7 mouse cellular contexts compared by ENCODE assay signal in the genomic region with DNA sequence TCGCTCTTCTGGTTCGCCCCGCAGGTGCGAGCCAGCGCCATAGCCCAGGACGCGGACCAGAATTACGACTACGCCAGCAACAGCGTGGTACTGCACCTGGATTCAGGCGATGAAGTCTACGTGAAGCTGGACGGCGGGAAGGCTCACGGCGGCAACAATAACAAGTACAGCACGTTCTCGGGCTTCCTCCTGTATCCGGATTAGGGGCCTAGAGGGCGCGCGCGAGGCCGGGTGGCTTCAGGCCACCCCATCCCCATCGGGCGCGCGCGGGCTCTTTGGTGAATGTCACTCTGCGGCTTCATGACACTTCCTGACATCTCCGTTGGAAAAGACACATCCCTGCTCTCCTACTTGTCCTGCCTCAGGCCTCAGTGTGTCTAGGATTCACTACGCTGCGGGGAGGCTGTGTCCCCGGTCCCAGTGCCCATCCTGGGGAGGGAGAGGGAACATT. TPM values are rescaled to one million over a fixed set of nuclear protein-coding genes. Genes with fewer than 3 reads are reported as not detected.
DNase-seq lines count a peak whose midpoint lies in the region; ATAC-seq lines count a peak whose summit lies in the region.

No protein-coding gene starts in this region.

- no peak for ATAC-seq in heart, embryonic 15.5 days (replicated peaks; ENCODE audit: insufficient number of reproducible peaks, insufficient read depth, low FRiP score, low read depth)
- ATAC-seq in limb, embryonic 12.5 days (ENCODE audit: insufficient number of reproducible peaks, insufficient read depth, low FRiP score, low TSS enrichment, low read depth): no peak
- no peak; the same call in 1 of the 2 replicates for ATAC-seq in midbrain, embryonic 16.5 days

- WGBS in heart, embryonic 15.5 days: under 1% methylated on average over 34 of the region's 34 CpGs
- WGBS in limb, embryonic 12.5 days: under 1% methylated on average over 34 of the region's 34 CpGs
- under 1% methylated on average over 34 of the region's 34 CpGs for WGBS in midbrain, embryonic 16.5 days

- no peaks in the 10 kb centered on the region for H3K9me3 ChIP-seq in heart, embryonic 15.5 days (replicated peaks)
- no peaks in the 10 kb centered on the region for H3K9me3 ChIP-seq in limb, embryonic 12.5 days
- H3K9me3 ChIP-seq in midbrain, embryonic 16.5 days (replicated peaks; ENCODE audit: control insufficient read depth, low read length, poor library complexity, severe bottlenecking): no peaks in the 10 kb centered on the region

- peak; percentile 53 for DNase-seq in right cerebral cortex, postnatal 4 days
- DNase-seq in right cerebral cortex, adult 18-20 months: no peak
- DNase-seq in embryo, embryonic 11.5 days (ENCODE audit: low read depth, low spot score): peak; percentile 23
- no peak for DNase-seq in adipocyte (ENCODE audit: low spot score)

- no peaks in the 10 kb centered on the region for H3K36me3 ChIP-seq in heart, embryonic 15.5 days
- no peaks in the 10 kb centered on the region for H3K36me3 ChIP-seq in limb, embryonic 12.5 days
- H3K36me3 ChIP-seq in midbrain, embryonic 16.5 days (ENCODE audit: control insufficient read depth, insufficient read depth, low read length): no peaks in the 10 kb centered on the region

- no peak overlapping the region for H3K9ac ChIP-seq in heart, embryonic 15.5 days
- no peak overlapping the region for H3K9ac ChIP-seq in limb, embryonic 12.5 days (replicated peaks)
- H3K9ac ChIP-seq in midbrain, embryonic 16.5 days (ENCODE audit: low read depth, low read length): no peak overlapping the region

- H3K27me3 ChIP-seq in heart, embryonic 15.5 days: peaks cover 92% of the 10 kb centered on the region
- peaks cover 90% of the 10 kb centered on the region for H3K27me3 ChIP-seq in limb, embryonic 12.5 days
- H3K27me3 ChIP-seq in midbrain, embryonic 16.5 days (ENCODE audit: control insufficient read depth, insufficient read depth, low read depth, low read length): peaks cover 52% of the 10 kb centered on the region

- no peak overlapping the region for H3K27ac ChIP-seq in heart, embryonic 15.5 days
- H3K27ac ChIP-seq in limb, embryonic 12.5 days: no peak overlapping the region
- H3K27ac ChIP-seq in midbrain, embryonic 16.5 days (ENCODE audit: low read length): no peak overlapping the region

- H3K4me3 ChIP-seq in heart, embryonic 15.5 days: peak overlapping the region; percentile 39
- H3K4me3 ChIP-seq in limb, embryonic 12.5 days (replicated peaks): peak overlapping the region; percentile 31
- H3K4me3 ChIP-seq in midbrain, embryonic 16.5 days (ENCODE audit: low read depth, low read length): peak overlapping the region; percentile 38

- H3K4me2 ChIP-seq in heart, embryonic 15.5 days: peak overlapping the region; percentile 62
- H3K4me2 ChIP-seq in limb, embryonic 12.5 days: peak overlapping the region; percentile 56
- H3K4me2 ChIP-seq in midbrain, embryonic 16.5 days (ENCODE audit: low read length): peak overlapping the region; percentile 56

- H3K4me1 ChIP-seq in heart, embryonic 15.5 days (replicated peaks): peaks cover 27% of the 10 kb centered on the region
- peaks cover 23% of the 10 kb centered on the region for H3K4me1 ChIP-seq in limb, embryonic 12.5 days (replicated peaks)
- H3K4me1 ChIP-seq in midbrain, embryonic 16.5 days (ENCODE audit: control insufficient read depth, insufficient read depth, low read length): peaks cover 20% of the 10 kb centered on the region

RNA-seq across cellular contexts. Expression of a gene that starts 2.0 kb away (rescaled TPM):
- polyA plus RNA-seq in heart, embryonic 15.5 days (2015; fragmentation: Nextera tagmentation; extraction: Ambion mirVana): 0.06 TPM in 1 of 2 replicates, not detected in the other
- not detected in 2 replicates for polyA plus RNA-seq in limb, embryonic 12.5 days (2016; fragmentation: Nextera tagmentation; extraction: Ambion mirVana)
- 14.0 and 17.6 TPM in 2 replicates for polyA plus RNA-seq in midbrain, embryonic 16.5 days (2015; fragmentation: Nextera tagmentation; extraction: Ambion mirVana)

Comparison
In these comparisons a context has a peak if more than half of its experiments do, and no peak if none do; other contexts are left out.
1. DNase-seq: peak in right cerebral cortex, postnatal 4 days (single experiment) and embryo, embryonic 11.5 days (single experiment); none in right cerebral cortex, adult 18-20 months (single experiment) and adipocyte (single experiment).
2. RNA of a gene that starts 2.0 kb away (polyA plus RNA-seq): 14.0 to 17.6 TPM in midbrain, embryonic 16.5 days; 0.06 TPM in heart, embryonic 15.5 days and not detected in limb, embryonic 12.5 days; every median in the first group is over 10 times any median in the second.
3. Peak in every context shown above with its lines, with median percentiles within 50 percentile points of each other: H3K4me2 ChIP-seq and H3K4me3 ChIP-seq.